Mouse (Mus musculus) heart, postnatal 36 days (tissue): ENCODE measurements around the gene Gm49711. TPM values are rescaled to one million over a fixed set of nuclear protein-coding genes. Genes with fewer than 3 reads are reported as not detected.

Experiments used
- DNase-seq, 2 experiments: peaks; one replicate each; pipeline ENCODE4 v3.0.0; 2021 to 2022
- intact Hi-C: fragments of 180-260 bp; cut with DNase I; formaldehyde crosslinking; loops from one replicate; pipeline ENCODE4 v1.15.1; 2025
- total RNA-seq, 2 experiments: library from RNA; stranded (reverse); gene quantifications; 2 replicates each; pipeline ENCODE4 v1.2.3; 2021

Gene Gm49711
- total RNA-seq, 2 experiments from 2014 or later: not detected

DNA sequence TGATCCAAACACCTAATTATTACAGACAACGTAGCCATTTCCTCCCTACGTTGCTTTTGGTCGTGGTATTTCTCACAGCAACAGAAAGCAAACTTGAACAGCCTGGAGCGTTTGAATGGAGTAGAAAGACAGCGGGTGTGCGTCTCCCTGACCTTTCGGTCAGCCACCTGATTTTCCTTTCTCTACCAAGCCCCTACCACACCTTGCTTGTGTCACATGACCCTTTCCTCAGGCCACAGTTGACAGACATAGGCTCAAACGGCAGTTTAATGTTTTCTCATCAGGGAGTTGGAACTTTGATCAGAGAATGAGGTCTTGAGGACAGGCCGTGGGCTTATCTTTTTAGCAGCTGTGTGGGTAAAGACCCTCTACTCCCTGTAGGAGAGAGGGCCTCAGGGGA, 177.1 kb downstream of the Gm49711 start:
- intact Hi-C loops: no loop called here
- DNase-seq: no peak

Other genes with a start within 250 kb of the Gm49711 start
- gene Mrps6, start within 50 bp of the Gm49711 start, total RNA-seq: 10 to 100 TPM; 56.9 to 63.0 TPM
- gene Slc5a3, start within 50 bp of the Gm49711 start, total RNA-seq: 1 to 10 TPM; 5.6 to 5.8 TPM
- not detected for gene Kcne2, start 234.1 kb downstream of the Gm49711 start, total RNA-seq
- gene Smim11, start 243.0 kb downstream of the Gm49711 start, total RNA-seq: 10 to 100 TPM; 76.2 to 84.5 TPM